Mouse (Mus musculus): Measurements from ENCODE around the gene Ube3b.

GRCm38 (mm10) chr5:114370371-114370776 lies 10.0 kb upstream of the Ube3b start:
- TF ChIP-seq CTCF (IDR thresholded peaks at IDR 0.05; ENCODE audit: low read depth) (no peak), EP300 (IDR thresholded peaks at IDR 0.05; ENCODE audit: low read depth) (no peak)

Data from heart, postnatal 0 days (tissue).